Mouse (Mus musculus) erythroblast, embryonic 14.5 days (primary cell): Measurements from ENCODE around the gene Selenon.

Experiments
- GATA1 ChIP-seq: IDR thresholded peaks from 2 replicates; pipeline ENCODE4 v1.6.1; 2012; ENCODE audit warnings: low read length, inconsistent platforms, mixed read lengths
- TAL1 ChIP-seq: IDR thresholded peaks from 3 replicates; pipeline ENCODE4 v1.6.1; 2012; ENCODE audit warnings: low read length, inconsistent platforms, mixed read lengths

DNA sequence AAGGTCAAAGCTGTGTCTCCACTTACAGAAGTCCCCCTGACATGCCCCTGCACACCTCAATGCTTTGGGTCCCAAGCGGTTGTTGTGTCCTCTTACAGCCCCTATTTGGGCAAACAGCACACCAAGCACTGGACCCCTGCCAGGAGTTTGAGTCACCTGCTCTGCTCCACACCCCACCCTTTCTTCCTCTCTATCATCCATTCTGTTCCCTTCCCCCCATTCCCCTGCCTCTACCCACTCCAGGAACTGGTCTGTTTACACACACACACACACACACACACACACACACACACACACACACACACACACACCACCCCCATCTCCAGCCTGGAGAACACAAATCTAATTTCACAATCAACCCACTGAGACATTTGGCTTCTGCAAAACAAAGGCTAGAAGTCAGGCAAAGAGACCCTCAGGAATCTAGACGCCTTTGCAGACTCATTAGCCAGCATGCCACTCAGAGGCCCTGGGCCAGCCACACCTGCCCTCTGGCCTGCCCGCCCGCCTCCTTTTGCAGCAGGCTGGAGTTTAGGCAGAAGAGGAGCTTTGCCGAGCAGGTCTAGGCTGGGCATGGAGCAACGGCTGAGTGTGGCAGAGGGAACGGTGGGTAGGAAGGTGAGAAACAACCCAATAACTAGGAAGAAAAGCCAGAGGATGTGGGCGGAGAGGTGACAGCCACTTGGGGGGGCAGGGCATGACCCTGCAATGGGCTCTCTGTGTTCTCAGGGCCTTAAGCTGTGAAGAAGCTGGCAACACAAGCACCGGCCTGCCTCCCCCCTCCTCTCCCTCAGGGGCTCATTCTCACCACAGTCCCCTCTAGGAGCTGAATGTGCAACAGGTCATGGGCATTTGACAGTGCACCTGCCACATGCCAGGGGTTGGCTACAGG lies 4.9 kb downstream of the Selenon start:
- TF ChIP-seq GATA1 (no peak), TAL1 (no peak)
